Mouse (Mus musculus): ENCODE data around the gene Per1. TPM values are rescaled to one million over a fixed set of nuclear protein-coding genes. Genes with fewer than 3 reads are reported as not detected.
A peak's percentile ranks its signal among the peaks of the same experiment; 100 is the strongest.

Gene Per1
- total and polyA plus RNA-seq, 2 experiments from 2014 or later: 15.4 to 28.5 TPM

DNA sequence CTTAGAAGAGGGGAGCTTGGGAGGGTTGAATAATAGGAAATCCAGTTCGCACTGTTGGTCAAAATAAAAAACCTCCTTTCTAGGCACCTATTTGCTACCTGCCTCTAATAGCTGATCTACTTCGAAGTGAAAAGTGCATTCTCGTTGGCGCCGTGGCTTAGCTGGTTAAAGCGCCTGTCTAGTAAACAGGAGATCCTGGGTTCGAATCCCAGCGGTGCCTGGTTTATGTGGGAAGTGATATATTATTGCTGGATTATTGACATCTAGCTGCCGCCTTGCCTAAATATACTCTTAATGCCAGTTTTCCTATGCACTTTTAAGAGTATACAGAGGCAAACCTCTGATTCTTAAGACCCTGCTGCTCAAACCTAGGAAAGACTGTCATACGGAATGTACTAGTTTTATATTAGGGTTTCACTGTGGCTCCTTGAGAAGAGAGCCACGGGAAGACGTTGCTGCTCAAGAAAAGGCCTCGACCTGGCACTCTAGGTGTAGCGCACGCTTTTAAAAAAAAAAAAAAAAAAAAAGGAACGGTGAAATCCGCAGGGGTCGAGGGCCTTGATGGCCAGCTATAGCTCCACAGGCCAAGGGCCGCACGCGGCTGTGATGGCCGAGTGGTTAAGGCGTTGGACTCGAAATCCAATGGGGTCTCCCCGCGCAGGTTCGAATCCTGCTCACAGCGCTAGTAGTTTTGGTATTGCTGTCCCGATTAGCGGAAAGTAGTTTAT, 15.5 kb downstream of the Per1 start:
- ATAC-seq (ENCODE audit: low FRiP score) (peak; percentile 65; the same call in 1 of the 2 replicates), DNase-seq (ENCODE audit: low spot score) (peak; percentile 89)
- Histone ChIP-seq H3K4me2 (ENCODE audit: low read depth, low read length, poor library complexity, severe bottlenecking) (peak overlapping the region; percentile 47), H3K36me3 (ENCODE audit: insufficient read depth, low read length) (peaks cover 36% of the 10 kb centered on the region), H3K27me3 (ENCODE audit: insufficient read depth, low read length) (no peaks in the 10 kb centered on the region), H3K27ac (ENCODE audit: low read depth, low read length) (peak overlapping the region; percentile 4; the same call in 1 of the 2 replicates), H3K4me1 (ENCODE audit: insufficient read depth, low read length) (no peaks in the 10 kb centered on the region; the same call in 1 of the 2 replicates), H3K9ac (replicated peaks; ENCODE audit: low read length, poor library complexity, severe bottlenecking) (peak overlapping the region; percentile 39; the same call in 1 of the 2 replicates), H3K4me3 (ENCODE audit: low read depth, low read length) (peak overlapping the region; percentile 42), H3K9me3 (ENCODE audit: low read length) (no peaks in the 10 kb centered on the region)
- no peak for TF ChIP-seq CTCF (IDR thresholded peaks at IDR 0.05)
- under 1% methylated on average over 30 of the region's 30 CpGs for WGBS

DNA sequence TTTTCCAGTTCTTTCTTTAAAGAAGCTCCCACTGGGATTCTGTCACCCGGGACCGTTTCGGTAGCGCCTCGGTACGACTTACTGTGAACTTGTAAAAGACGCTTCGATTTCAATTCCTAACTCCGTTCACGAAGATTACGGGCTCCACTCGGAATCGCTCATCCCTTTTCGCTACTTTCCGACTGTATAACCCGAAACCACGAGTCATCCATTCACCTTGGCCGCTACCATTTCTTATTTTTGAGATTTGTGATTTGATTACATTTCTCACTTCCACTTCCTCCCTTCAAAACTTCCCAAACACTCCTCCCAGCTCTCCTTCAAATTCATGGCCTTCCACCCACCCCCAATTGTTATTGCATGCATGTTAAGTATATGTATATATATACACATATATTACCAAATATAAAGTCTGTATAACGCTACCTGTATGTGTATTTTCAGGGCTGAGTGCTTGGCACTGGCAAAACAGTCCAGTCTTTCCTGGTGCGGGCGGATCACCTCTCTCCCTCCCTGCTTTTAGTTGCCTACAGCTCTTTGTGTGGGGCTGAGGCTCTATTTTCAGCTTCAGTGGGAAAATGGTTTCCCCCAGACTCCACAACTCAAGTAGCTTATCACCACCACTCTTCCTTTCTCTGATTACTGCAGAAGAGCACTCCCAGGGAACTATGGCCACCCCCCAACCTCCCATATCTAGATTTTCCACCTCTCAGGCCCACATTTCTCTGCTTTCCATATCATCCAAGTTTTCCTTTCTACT, 16.2 kb downstream of the Per1 start:
- no peak for ATAC-seq (ENCODE audit: low FRiP score)
- peak overlapping the region; percentile 42 for H3K4me3 ChIP-seq (ENCODE audit: low read depth, low read length)
- H3K9ac ChIP-seq (replicated peaks; ENCODE audit: low read length, poor library complexity, severe bottlenecking): peak overlapping the region; percentile 39; the same call in 1 of the 2 replicates
- no peaks in the 10 kb centered on the region for H3K9me3 ChIP-seq (ENCODE audit: low read length)
- H3K4me2 ChIP-seq (ENCODE audit: low read depth, low read length, poor library complexity, severe bottlenecking): peak overlapping the region; percentile 47
- no peak overlapping the region for H3K27ac ChIP-seq (ENCODE audit: low read depth, low read length)
- WGBS: 6% methylated on average over 21 of the region's 21 CpGs
- DNase-seq (ENCODE audit: low spot score): no peak
- no peaks in the 10 kb centered on the region for H3K27me3 ChIP-seq (ENCODE audit: insufficient read depth, low read length)
- H3K36me3 ChIP-seq (ENCODE audit: insufficient read depth, low read length): peaks cover 29% of the 10 kb centered on the region
- H3K4me1 ChIP-seq (ENCODE audit: insufficient read depth, low read length): no peaks in the 10 kb centered on the region; the same call in 1 of the 2 replicates
- no peak for TF ChIP-seq CTCF (IDR thresholded peaks at IDR 0.05)

DNA sequence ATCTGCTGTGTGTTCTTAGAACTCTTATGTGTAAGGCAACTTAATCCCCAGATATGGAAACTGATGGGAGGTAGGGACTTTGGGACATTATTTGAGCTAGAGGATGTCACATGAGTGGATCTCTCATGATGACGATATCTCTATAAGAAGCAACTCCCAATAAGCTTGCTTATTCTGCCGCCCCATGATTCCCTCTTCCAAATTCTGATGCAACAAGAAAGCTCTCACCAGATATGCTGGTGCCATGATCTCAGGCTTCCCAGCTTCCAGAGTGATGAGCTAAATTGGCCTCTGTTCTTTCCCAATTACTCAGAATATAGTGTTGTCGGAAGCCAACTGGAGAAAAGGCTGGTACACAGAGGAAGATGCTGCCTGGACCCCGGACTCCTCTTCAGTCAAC, 16.8 kb downstream of the Per1 start:
- H3K4me2 ChIP-seq (ENCODE audit: low read depth, low read length, poor library complexity, severe bottlenecking): no peak overlapping the region
- TF ChIP-seq CTCF (IDR thresholded peaks at IDR 0.05): no peak
- 70% methylated on average over 4 of the region's 4 CpGs for WGBS

GRCm38 (mm10) chr11:69114018-69114417, 19.0 kb downstream of the Per1 start:
- no peak for DNase-seq (ENCODE audit: low spot score)
- peaks cover 10% of the 10 kb centered on the region for H3K4me1 ChIP-seq (ENCODE audit: insufficient read depth, low read length)
- no peak for TF ChIP-seq CTCF (IDR thresholded peaks at IDR 0.05)

More for the DNA sequence above, 16.8 kb downstream of the Per1 start:
- Histone ChIP-seq H3K4me3 (ENCODE audit: low read depth, low read length) (no peak overlapping the region), H3K9ac (replicated peaks; ENCODE audit: low read length, poor library complexity, severe bottlenecking) (no peak overlapping the region), H3K36me3 (ENCODE audit: insufficient read depth, low read length) (peaks cover 24% of the 10 kb centered on the region), H3K27me3 (ENCODE audit: insufficient read depth, low read length) (no peaks in the 10 kb centered on the region), H3K9me3 (ENCODE audit: low read length) (no peaks in the 10 kb centered on the region), H3K4me1 (ENCODE audit: insufficient read depth, low read length) (peaks cover 2% of the 10 kb centered on the region), H3K27ac (ENCODE audit: low read depth, low read length) (no peak overlapping the region)
- DNase-seq (ENCODE audit: low spot score) (no peak), ATAC-seq (ENCODE audit: low FRiP score) (no peak)

GRCm38 (mm10) chr11:69114621-69115020, 19.6 kb downstream of the Per1 start:
- Histone ChIP-seq H3K4me3 (ENCODE audit: low read depth, low read length) (no peak overlapping the region), H3K9ac (replicated peaks; ENCODE audit: low read length, poor library complexity, severe bottlenecking) (no peak overlapping the region), H3K36me3 (ENCODE audit: insufficient read depth, low read length) (no peaks in the 10 kb centered on the region), H3K4me2 (ENCODE audit: low read depth, low read length, poor library complexity, severe bottlenecking) (no peak overlapping the region), H3K9me3 (ENCODE audit: low read length) (no peaks in the 10 kb centered on the region), H3K4me1 (ENCODE audit: insufficient read depth, low read length) (peaks cover 13% of the 10 kb centered on the region), H3K27ac (ENCODE audit: low read depth, low read length) (no peak overlapping the region), H3K27me3 (ENCODE audit: insufficient read depth, low read length) (no peaks in the 10 kb centered on the region)
- WGBS: 87% methylated on average over 3 of the region's 3 CpGs
- ATAC-seq (ENCODE audit: low FRiP score) (no peak), DNase-seq (ENCODE audit: low spot score) (no peak)
- TF ChIP-seq CTCF (IDR thresholded peaks at IDR 0.05): no peak

More at GRCm38 (mm10) chr11:69114018-69114417, 19.0 kb downstream of the Per1 start:
- H3K36me3 ChIP-seq (ENCODE audit: insufficient read depth, low read length): 0 out of 2 replicates have a peak, but pooled peaks cover 3% of the 10 kb centered on the region
- H3K27ac ChIP-seq (ENCODE audit: low read depth, low read length): no peak overlapping the region
- ATAC-seq (ENCODE audit: low FRiP score): no peak
- no peak overlapping the region for H3K9ac ChIP-seq (replicated peaks; ENCODE audit: low read length, poor library complexity, severe bottlenecking)
- 76% methylated on average over 3 of the region's 3 CpGs for WGBS
- H3K4me2 ChIP-seq (ENCODE audit: low read depth, low read length, poor library complexity, severe bottlenecking): no peak overlapping the region
- H3K9me3 ChIP-seq (ENCODE audit: low read length): no peaks in the 10 kb centered on the region
- H3K4me3 ChIP-seq (ENCODE audit: low read depth, low read length): no peak overlapping the region
- no peaks in the 10 kb centered on the region for H3K27me3 ChIP-seq (ENCODE audit: insufficient read depth, low read length)
